Mouse (Mus musculus): ENCODE measurements around the gene Epha2. TPM values are rescaled to one million over a fixed set of nuclear protein-coding genes. Genes with fewer than 3 reads are reported as not detected.

Epha2 gene
- polyA plus RNA-seq, 1 experiment from 2014 or later: 2.9 TPM

- H3K4me3 ChIP-seq (ENCODE audit: low read depth, low read length): no peak overlapping the region
- H3K9me3 ChIP-seq (ENCODE audit: control insufficient read depth, low read length): no peaks in the 10 kb centered on the region
- no peak overlapping the region for H3K9ac ChIP-seq (ENCODE audit: low read depth, low read length)
- DNase-seq (ENCODE audit: low spot score): no peak
- no peak overlapping the region for H3K4me2 ChIP-seq
- no peak overlapping the region for H3K27ac ChIP-seq (ENCODE audit: low read depth, low read length)
- WGBS: 66% methylated on average over 7 of the region's 7 CpGs
- H3K27me3 ChIP-seq (replicated peaks; ENCODE audit: control insufficient read depth, insufficient read depth, low read length): no peaks in the 10 kb centered on the region
- H3K36me3 ChIP-seq (ENCODE audit: control insufficient read depth, insufficient read depth, low read length): peaks cover 9% of the 10 kb centered on the region; the same call in 1 of the 2 replicates
- ATAC-seq (replicated peaks; ENCODE audit: low FRiP score): no peak
- peaks cover 11% of the 10 kb centered on the region for H3K4me1 ChIP-seq (replicated peaks; ENCODE audit: control insufficient read depth, insufficient read depth, low read length)
Observed at GRCm38 (mm10) chr4:141317914-141318313, 16.9 kb downstream of the Epha2 start.

GRCm38 (mm10) chr4:141322526-141322925, 21.5 kb downstream of the Epha2 start:
- no peaks in the 10 kb centered on the region; the same call in 1 of the 2 replicates for H3K4me1 ChIP-seq (replicated peaks; ENCODE audit: control insufficient read depth, insufficient read depth, low read length)
- WGBS: 61% methylated on average over 11 of the region's 11 CpGs
- DNase-seq (ENCODE audit: low spot score) (no peak), ATAC-seq (replicated peaks; ENCODE audit: low FRiP score) (0 out of 2 replicates have a peak, but pooled peaks have one; percentile 29)
- H3K9ac ChIP-seq (ENCODE audit: low read depth, low read length): no peak overlapping the region
- H3K27ac ChIP-seq (ENCODE audit: low read depth, low read length): no peak overlapping the region
- peaks cover 15% of the 10 kb centered on the region for H3K36me3 ChIP-seq (ENCODE audit: control insufficient read depth, insufficient read depth, low read length)
- no peaks in the 10 kb centered on the region for H3K9me3 ChIP-seq (ENCODE audit: control insufficient read depth, low read length)
- no peak overlapping the region for H3K4me2 ChIP-seq
- H3K4me3 ChIP-seq (ENCODE audit: low read depth, low read length): no peak overlapping the region
- 0 out of 2 replicates have a peak, but pooled peaks cover 7% of the 10 kb centered on the region for H3K27me3 ChIP-seq (replicated peaks; ENCODE audit: control insufficient read depth, insufficient read depth, low read length)

GRCm38 (mm10) chr4:141324771-141325191, 23.7 kb downstream of the Epha2 start:
- no peak overlapping the region for H3K4me2 ChIP-seq
- no peak overlapping the region for H3K4me3 ChIP-seq (ENCODE audit: low read depth, low read length)
- WGBS: 82% methylated on average over 6 of the region's 6 CpGs
- DNase-seq (ENCODE audit: low spot score) (no peak), ATAC-seq (replicated peaks; ENCODE audit: low FRiP score) (no peak)
- 0 out of 2 replicates have a peak, but pooled peaks cover 7% of the 10 kb centered on the region for H3K27me3 ChIP-seq (replicated peaks; ENCODE audit: control insufficient read depth, insufficient read depth, low read length)
- no peak overlapping the region for H3K9ac ChIP-seq (ENCODE audit: low read depth, low read length)
- H3K9me3 ChIP-seq (ENCODE audit: control insufficient read depth, low read length): no peaks in the 10 kb centered on the region
- H3K4me1 ChIP-seq (replicated peaks; ENCODE audit: control insufficient read depth, insufficient read depth, low read length): no peaks in the 10 kb centered on the region; the same call in 1 of the 2 replicates
- H3K27ac ChIP-seq (ENCODE audit: low read depth, low read length): no peak overlapping the region
- H3K36me3 ChIP-seq (ENCODE audit: control insufficient read depth, insufficient read depth, low read length): peaks cover 15% of the 10 kb centered on the region

GRCm38 (mm10) chr4:141325636-141326035, 24.6 kb downstream of the Epha2 start:
- Histone ChIP-seq H3K4me3 (ENCODE audit: low read depth, low read length) (no peak overlapping the region), H3K9me3 (ENCODE audit: control insufficient read depth, low read length) (no peaks in the 10 kb centered on the region), H3K27me3 (replicated peaks; ENCODE audit: control insufficient read depth, insufficient read depth, low read length) (0 out of 2 replicates have a peak, but pooled peaks cover 7% of the 10 kb centered on the region), H3K27ac (ENCODE audit: low read depth, low read length) (no peak overlapping the region), H3K36me3 (ENCODE audit: control insufficient read depth, insufficient read depth, low read length) (peaks cover 15% of the 10 kb centered on the region), H3K9ac (ENCODE audit: low read depth, low read length) (no peak overlapping the region), H3K4me2 (no peak overlapping the region), H3K4me1 (replicated peaks; ENCODE audit: control insufficient read depth, insufficient read depth, low read length) (no peaks in the 10 kb centered on the region; the same call in 1 of the 2 replicates)
- 44% methylated on average over 15 of the region's 15 CpGs for WGBS
- DNase-seq (ENCODE audit: low spot score) (no peak), ATAC-seq (replicated peaks; ENCODE audit: low FRiP score) (no peak)

GRCm38 (mm10) chr4:141327075-141327474, 26.0 kb downstream of the Epha2 start:
- Histone ChIP-seq H3K9ac (ENCODE audit: low read depth, low read length) (no peak overlapping the region), H3K9me3 (ENCODE audit: control insufficient read depth, low read length) (no peaks in the 10 kb centered on the region), H3K36me3 (ENCODE audit: control insufficient read depth, insufficient read depth, low read length) (peaks cover 6% of the 10 kb centered on the region), H3K4me3 (ENCODE audit: low read depth, low read length) (no peak overlapping the region), H3K4me1 (replicated peaks; ENCODE audit: control insufficient read depth, insufficient read depth, low read length) (no peaks in the 10 kb centered on the region; the same call in 1 of the 2 replicates), H3K27ac (ENCODE audit: low read depth, low read length) (no peak overlapping the region), H3K4me2 (no peak overlapping the region), H3K27me3 (replicated peaks; ENCODE audit: control insufficient read depth, insufficient read depth, low read length) (0 out of 2 replicates have a peak, but pooled peaks cover 7% of the 10 kb centered on the region)
- ATAC-seq (replicated peaks; ENCODE audit: low FRiP score) (no peak), DNase-seq (ENCODE audit: low spot score) (no peak)
- 78% methylated on average over 4 of the region's 4 CpGs for WGBS

GRCm38 (mm10) chr4:141328742-141329141, 27.7 kb downstream of the Epha2 start:
- Histone ChIP-seq H3K4me1 (replicated peaks; ENCODE audit: control insufficient read depth, insufficient read depth, low read length) (no peaks in the 10 kb centered on the region; the same call in 1 of the 2 replicates), H3K36me3 (ENCODE audit: control insufficient read depth, insufficient read depth, low read length) (peaks cover 6% of the 10 kb centered on the region), H3K9me3 (ENCODE audit: control insufficient read depth, low read length) (no peaks in the 10 kb centered on the region), H3K27ac (ENCODE audit: low read depth, low read length) (no peak overlapping the region), H3K4me3 (ENCODE audit: low read depth, low read length) (no peak overlapping the region), H3K4me2 (no peak overlapping the region), H3K27me3 (replicated peaks; ENCODE audit: control insufficient read depth, insufficient read depth, low read length) (peaks cover 11% of the 10 kb centered on the region; the same call in 1 of the 2 replicates), H3K9ac (ENCODE audit: low read depth, low read length) (no peak overlapping the region)
- 78% methylated on average over 9 of the region's 9 CpGs for WGBS
- DNase-seq (ENCODE audit: low spot score) (no peak), ATAC-seq (replicated peaks; ENCODE audit: low FRiP score) (no peak)

- ATAC-seq (replicated peaks; ENCODE audit: low FRiP score): no peak
Observed at GRCm38 (mm10) chr4:141329968-141330367, 28.9 kb downstream of the Epha2 start.

GRCm38 (mm10) chr4:141331446-141331845, 30.4 kb downstream of the Epha2 start:
- Histone ChIP-seq H3K27ac (ENCODE audit: low read depth, low read length) (no peak overlapping the region), H3K9ac (ENCODE audit: low read depth, low read length) (no peak overlapping the region), H3K4me1 (replicated peaks; ENCODE audit: control insufficient read depth, insufficient read depth, low read length) (0 out of 2 replicates have a peak, but pooled peaks cover 5% of the 10 kb centered on the region), H3K9me3 (ENCODE audit: control insufficient read depth, low read length) (no peaks in the 10 kb centered on the region), H3K27me3 (replicated peaks; ENCODE audit: control insufficient read depth, insufficient read depth, low read length) (peaks cover 8% of the 10 kb centered on the region; the same call in 1 of the 2 replicates), H3K4me3 (ENCODE audit: low read depth, low read length) (no peak overlapping the region), H3K36me3 (ENCODE audit: control insufficient read depth, insufficient read depth, low read length) (peaks cover 3% of the 10 kb centered on the region; the same call in 1 of the 2 replicates), H3K4me2 (no peak overlapping the region)
- ATAC-seq (replicated peaks; ENCODE audit: low FRiP score) (no peak), DNase-seq (ENCODE audit: low spot score) (no peak)
- 86% methylated on average over 2 of the region's 2 CpGs for WGBS

More at GRCm38 (mm10) chr4:141329968-141330367, 28.9 kb downstream of the Epha2 start:
- Histone ChIP-seq H3K9me3 (ENCODE audit: control insufficient read depth, low read length) (no peaks in the 10 kb centered on the region), H3K4me3 (ENCODE audit: low read depth, low read length) (no peak overlapping the region), H3K4me1 (replicated peaks; ENCODE audit: control insufficient read depth, insufficient read depth, low read length) (no peaks in the 10 kb centered on the region; the same call in 1 of the 2 replicates), H3K9ac (ENCODE audit: low read depth, low read length) (no peak overlapping the region), H3K36me3 (ENCODE audit: control insufficient read depth, insufficient read depth, low read length) (peaks cover 3% of the 10 kb centered on the region; the same call in 1 of the 2 replicates), H3K27ac (ENCODE audit: low read depth, low read length) (no peak overlapping the region), H3K4me2 (no peak overlapping the region), H3K27me3 (replicated peaks; ENCODE audit: control insufficient read depth, insufficient read depth, low read length) (peaks cover 11% of the 10 kb centered on the region; the same call in 1 of the 2 replicates)
- DNase-seq (ENCODE audit: low spot score): no peak
- 60% methylated on average over 12 of the region's 12 CpGs for WGBS

- Histone ChIP-seq H3K36me3 (ENCODE audit: control insufficient read depth, insufficient read depth, low read length) (no peaks in the 10 kb centered on the region; the same call in 1 of the 2 replicates), H3K4me1 (replicated peaks; ENCODE audit: control insufficient read depth, insufficient read depth, low read length) (0 out of 2 replicates have a peak, but pooled peaks cover 5% of the 10 kb centered on the region), H3K27ac (ENCODE audit: low read depth, low read length) (no peak overlapping the region), H3K4me2 (no peak overlapping the region), H3K9me3 (ENCODE audit: control insufficient read depth, low read length) (no peaks in the 10 kb centered on the region), H3K9ac (ENCODE audit: low read depth, low read length) (no peak overlapping the region), H3K27me3 (replicated peaks; ENCODE audit: control insufficient read depth, insufficient read depth, low read length) (peaks cover 4% of the 10 kb centered on the region; the same call in 1 of the 2 replicates), H3K4me3 (ENCODE audit: low read depth, low read length) (no peak overlapping the region)
- no peak for ATAC-seq (replicated peaks; ENCODE audit: low FRiP score)
- 66% methylated on average over 7 of the region's 7 CpGs for WGBS
- DNase-seq (ENCODE audit: low spot score): no peak
Observed at GRCm38 (mm10) chr4:141332258-141332657, 31.2 kb downstream of the Epha2 start.
